Mouse (Mus musculus) kidney, postnatal 0 days (tissue): Measurements from ENCODE around the gene Tor1b. TPM values are rescaled to one million over a fixed set of nuclear protein-coding genes. Genes with fewer than 3 reads are reported as not detected.
A peak's percentile ranks its signal among the peaks of the same experiment; 100 is the strongest.
"Not testable (repeated sequence)": the region's sequence is repeated elsewhere in the genome, so short reads cannot be mapped to it uniquely, and the experiment has no call there.

Experiments used
- ATAC-seq: fragments of 200-750 bp; cut with Nextera tagmentation; replicated peaks from 2 replicates; pipeline ENCODE4 v1.8.0; 2017; ENCODE audit warnings: low read depth, moderate number of reproducible peaks, moderate TSS enrichment, moderate library complexity; ENCODE audit not compliant: low FRiP score
- DNase-seq: peaks from one replicate; pipeline ENCODE4 v3.0.0-alpha.2; 2016; ENCODE audit warnings: low spot score
- H3K27ac ChIP-seq: fragments of 300-500 bp; sonication (generic); 2 replicates; pipeline ENCODE4 v1.5.1; 2014; ENCODE audit warnings: mild to moderate bottlenecking
- H3K27me3 ChIP-seq: fragments of 300-500 bp; sonication (generic); 2 replicates; pipeline ENCODE4 v1.6.1; 2014; ENCODE audit warnings: low read length, mixed read lengths; ENCODE audit not compliant: insufficient read depth
- H3K36me3 ChIP-seq: fragments of 300-500 bp; sonication (generic); 2 replicates; pipeline ENCODE4 v1.6.1; 2014; ENCODE audit warnings: low read length, mixed read lengths; ENCODE audit not compliant: insufficient read depth
- H3K4me1 ChIP-seq: fragments of 300-500 bp; sonication (generic); replicated peaks from 2 replicates; pipeline ENCODE4 v1.6.1; 2014; ENCODE audit warnings: antibody characterized with exemption, low read length, mixed read lengths; ENCODE audit not compliant: insufficient read depth
- H3K4me2 ChIP-seq: fragments of 300-500 bp; sonication (generic); 2 replicates; pipeline ENCODE4 v1.6.1; 2014; ENCODE audit warnings: mild to moderate bottlenecking, low read length, moderate library complexity, mixed read lengths
- H3K4me3 ChIP-seq: fragments of 300-500 bp; sonication (generic); replicated peaks from 2 replicates; pipeline ENCODE4 v1.5.1; 2014; ENCODE audit warnings: low read depth, low read length
- H3K9ac ChIP-seq: fragments of 300-500 bp; sonication (generic); 2 replicates; pipeline ENCODE4 v1.6.1; 2014; ENCODE audit warnings: low read depth, low read length
- H3K9me3 ChIP-seq: fragments of 300-500 bp; sonication (generic); replicated peaks from 2 replicates; pipeline ENCODE4 v1.6.1; 2016; ENCODE audit warnings: low read length, inconsistent platforms, mixed read lengths
- CTCF ChIP-seq: IDR thresholded peaks from 2 replicates; pipeline ENCODE4 v1.5.1; 2016; ENCODE audit warnings: antibody characterized with exemption, low read depth, mild to moderate bottlenecking, moderate library complexity
- WGBS: fragments of 180-500 bp; shearing (Covaris S2); extraction: QIAGEN DNeasy Blood & Tissue Kit; methylation state at CpG from one replicate; pipeline ENCODE4 v1.1.7; 2014; 5-methylcytosine and 5-hydroxymethylcytosine counted together
- polyA plus RNA-seq: library from polyadenylated mRNA; unstranded; fragments of >200 nt; fragmentation: Nextera tagmentation; extraction: Ambion mirVana; gene quantifications from 2 replicates; pipeline ENCODE4 v1.2.1, GENCODE M21; 2015

The Tor1b gene
- polyA plus RNA-seq, 1 experiment from 2014 or later: 34.8 TPM

DNA sequence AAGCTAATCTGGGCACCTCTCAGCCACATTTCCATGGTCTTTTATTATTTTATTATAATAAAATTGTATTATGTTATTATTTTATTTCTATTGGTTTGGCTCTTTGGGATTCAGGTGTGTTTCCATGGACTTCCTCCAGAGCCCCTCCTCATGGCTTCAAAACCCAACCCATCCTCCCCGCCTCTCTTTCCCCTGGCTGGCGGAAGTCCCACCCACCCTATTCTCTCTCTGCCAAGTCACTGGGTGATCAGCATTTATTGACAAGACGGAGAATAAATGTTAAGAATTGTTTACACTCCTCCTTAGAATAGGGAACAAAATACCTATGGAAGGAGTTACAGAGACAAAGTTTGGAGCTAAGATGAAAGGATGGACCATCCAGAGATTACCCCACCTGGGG, 16.0 kb upstream of the Tor1b start:
- H3K27me3 ChIP-seq: no peaks in the 10 kb centered on the region
- H3K4me1 ChIP-seq: no peaks in the 10 kb centered on the region
- no peak overlapping the region for H3K4me2 ChIP-seq
- DNase-seq: no peak
- WGBS: 75% methylated on average over 3 of the region's 3 CpGs
- no peak overlapping the region for H3K4me3 ChIP-seq
- no peak for ATAC-seq
- no peaks in the 10 kb centered on the region for H3K36me3 ChIP-seq
- no peaks in the 10 kb centered on the region for H3K9me3 ChIP-seq
- no peak for TF ChIP-seq CTCF
- H3K9ac ChIP-seq: no peak overlapping the region
- no peak overlapping the region for H3K27ac ChIP-seq

GRCm38 (mm10) chr2:30937731-30938130, 15.0 kb upstream of the Tor1b start:
- no peaks in the 10 kb centered on the region for H3K4me1 ChIP-seq
- no peak overlapping the region for H3K9ac ChIP-seq
- ATAC-seq (no peak), DNase-seq (no peak)
- WGBS: 75% methylated on average over 8 of the region's 8 CpGs
- H3K36me3 ChIP-seq: no peaks in the 10 kb centered on the region
- H3K4me2 ChIP-seq: no peak overlapping the region
- no peaks in the 10 kb centered on the region for H3K27me3 ChIP-seq
- H3K27ac ChIP-seq: no peak overlapping the region
- no peaks in the 10 kb centered on the region for H3K9me3 ChIP-seq
- no peak for TF ChIP-seq CTCF
- no peak overlapping the region for H3K4me3 ChIP-seq

DNA sequence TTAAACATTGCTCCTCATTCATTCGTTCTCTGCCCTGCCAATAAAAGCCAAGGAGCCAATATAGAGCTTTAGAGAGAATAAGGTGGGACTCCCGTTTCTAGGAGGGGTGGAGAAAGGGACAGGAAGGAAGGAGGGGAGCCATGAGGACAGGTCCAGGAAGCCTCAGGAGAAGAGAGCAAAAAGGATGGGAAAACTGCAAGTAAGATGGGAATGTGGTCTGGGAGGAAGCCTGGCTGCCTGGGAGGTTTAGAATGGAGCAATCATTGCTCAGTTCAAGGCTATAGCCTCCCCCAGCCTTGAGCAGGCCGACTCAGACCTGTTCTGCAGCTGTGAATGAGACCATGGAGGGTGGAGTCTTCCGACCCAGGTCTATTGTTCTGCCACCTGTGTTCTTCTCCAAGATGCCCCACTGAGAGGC, 14.2 kb upstream of the Tor1b start:
- Histone ChIP-seq H3K36me3 (no peaks in the 10 kb centered on the region), H3K27ac (no peak overlapping the region), H3K4me1 (no peaks in the 10 kb centered on the region), H3K9me3 (no peaks in the 10 kb centered on the region), H3K27me3 (no peaks in the 10 kb centered on the region), H3K4me2 (no peak overlapping the region), H3K9ac (no peak overlapping the region), H3K4me3 (no peak overlapping the region)
- no peak for ATAC-seq
- 48% methylated on average over 4 of the region's 4 CpGs for WGBS
- TF ChIP-seq CTCF: no peak
- no peak for DNase-seq

- no peaks in the 10 kb centered on the region for H3K4me1 ChIP-seq
- no peak overlapping the region for H3K27ac ChIP-seq
- H3K27me3 ChIP-seq: no peaks in the 10 kb centered on the region
- H3K4me3 ChIP-seq: no peak overlapping the region
- 86% methylated on average over 5 of the region's 5 CpGs for WGBS
- H3K4me2 ChIP-seq: no peak overlapping the region
- no peaks in the 10 kb centered on the region for H3K9me3 ChIP-seq
- no peak for DNase-seq
- no peaks in the 10 kb centered on the region for H3K36me3 ChIP-seq
- no peak overlapping the region for H3K9ac ChIP-seq
- ATAC-seq: no peak
- no peak for TF ChIP-seq CTCF
Observed at GRCm38 (mm10) chr2:30941586-30941985, 11.2 kb upstream of the Tor1b start.

DNA sequence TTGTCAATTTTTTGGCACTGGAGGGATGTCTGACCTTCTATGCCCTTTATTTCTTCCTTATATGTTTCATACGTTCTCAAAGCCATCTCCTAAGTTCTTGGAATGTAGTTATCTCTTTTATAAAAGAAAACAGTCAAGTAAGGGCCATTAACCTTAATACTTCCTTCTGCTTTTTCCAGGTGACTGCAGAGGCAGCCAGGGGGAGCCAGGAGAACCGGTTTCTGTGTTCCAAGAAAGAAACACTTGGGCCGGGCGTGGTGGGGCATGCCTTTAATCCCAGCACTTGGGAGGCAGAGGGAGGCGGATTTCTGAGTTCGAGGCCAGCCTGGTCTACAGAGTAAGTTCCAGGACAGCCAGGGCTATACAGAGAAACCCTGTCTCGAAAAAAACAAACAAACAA, 10.6 kb upstream of the Tor1b start:
- not testable (repeated sequence) for H3K36me3 ChIP-seq, H3K27ac ChIP-seq, H3K27me3 ChIP-seq, DNase-seq, ATAC-seq, H3K9ac ChIP-seq, H3K4me3 ChIP-seq, H3K4me1 ChIP-seq, H3K9me3 ChIP-seq
- H3K4me2 ChIP-seq: peak overlapping the region; percentile 39; the same call in 1 of the 2 replicates
- 38% methylated on average over 7 of the region's 7 CpGs for WGBS

DNA sequence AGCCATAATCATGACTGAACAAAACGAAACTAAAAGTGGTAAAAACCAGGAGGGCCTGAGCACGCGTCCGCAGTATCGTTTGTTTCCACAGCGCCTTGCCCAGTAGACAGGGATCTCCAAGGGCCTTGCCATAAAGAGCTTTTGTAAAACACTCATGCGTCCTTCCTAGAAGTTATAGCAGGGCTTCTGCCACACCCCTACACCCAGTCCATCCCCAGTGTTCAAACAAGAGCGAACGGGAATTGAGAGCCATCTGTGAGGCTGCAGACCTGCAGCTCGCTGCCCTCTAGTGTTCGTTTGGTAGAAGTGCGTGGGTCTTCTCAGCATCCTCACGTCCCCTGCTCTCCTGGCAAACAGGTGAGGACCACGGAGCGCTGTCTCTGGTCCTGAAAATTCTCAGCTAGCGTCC, 10.2 kb upstream of the Tor1b start:
- peak overlapping the region; percentile 39 for H3K4me2 ChIP-seq
- peak overlapping the region; percentile 28; the same call in 1 of the 2 replicates for H3K9ac ChIP-seq
- peak overlapping the region; percentile 26 for H3K4me3 ChIP-seq
- DNase-seq: peak; percentile 92
- peak; percentile 53; the same call in 1 of the 2 replicates for ATAC-seq
- no peaks in the 10 kb centered on the region for H3K9me3 ChIP-seq
- peak; percentile 91 for TF ChIP-seq CTCF
- H3K4me1 ChIP-seq: no peaks in the 10 kb centered on the region
- H3K36me3 ChIP-seq: no peaks in the 10 kb centered on the region
- 25% methylated on average over 16 of the region's 16 CpGs for WGBS
- no peaks in the 10 kb centered on the region for H3K27me3 ChIP-seq
- no peak overlapping the region for H3K27ac ChIP-seq

DNA sequence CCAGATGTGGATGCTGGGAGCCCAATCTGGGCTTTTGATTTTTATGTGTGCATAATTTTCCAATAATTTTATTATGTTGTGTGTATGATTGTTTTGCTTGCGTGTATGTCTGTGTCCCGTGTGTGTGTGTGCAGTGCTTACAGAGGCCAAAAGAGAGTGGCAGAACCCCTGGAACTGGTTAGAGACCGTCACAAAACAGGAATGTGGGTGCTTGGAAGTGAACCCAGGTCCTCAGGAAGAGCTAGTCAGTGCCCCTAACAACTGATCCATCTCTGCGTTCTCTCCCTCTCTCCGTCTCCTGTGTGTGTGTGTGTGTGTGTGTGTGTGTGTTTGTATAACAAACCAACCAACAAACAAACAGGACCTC, 319 bp upstream of the Tor1b start:
- Histone ChIP-seq H3K4me2 (peak overlapping the region; percentile 83), H3K4me3 (peak overlapping the region; percentile 75; the same call in 1 of the 2 replicates)
- ATAC-seq: peak; percentile 3; the same call in 1 of the 2 replicates

More for the DNA sequence above, 319 bp upstream of the Tor1b start:
- H3K36me3 ChIP-seq: peaks cover 17% of the 10 kb centered on the region
- TF ChIP-seq CTCF: no peak; the same call in 1 of the 2 replicates
- peaks cover 14% of the 10 kb centered on the region for H3K4me1 ChIP-seq
- 27% methylated on average over 5 of the region's 5 CpGs for WGBS
- no peaks in the 10 kb centered on the region for H3K9me3 ChIP-seq
- H3K27ac ChIP-seq: 0 out of 2 replicates have a peak overlapping the region, but pooled peaks have one; percentile 27
- DNase-seq: no peak
- no peak overlapping the region for H3K9ac ChIP-seq
- no peaks in the 10 kb centered on the region for H3K27me3 ChIP-seq
